Mouse (Mus musculus) midbrain, embryonic 11.5 days (tissue): ENCODE results near the gene Tmed8. TPM values are rescaled to one million over a fixed set of nuclear protein-coding genes. Genes with fewer than 3 reads are reported as not detected.
A peak's percentile ranks its signal among the peaks of the same experiment; 100 is the strongest.
"Not testable (repeated sequence)": the region's sequence is repeated elsewhere in the genome, so short reads cannot be mapped to it uniquely, and the experiment has no call there.

Source experiments
- ATAC-seq: fragments of 200-750 bp; cut with Nextera tagmentation; 2 replicates; pipeline ENCODE4 v1.8.0; 2017; ENCODE audit warnings: moderate TSS enrichment, moderate library complexity; ENCODE audit not compliant: low FRiP score
- DNase-seq: peaks from one replicate; pipeline ENCODE4 v3.0.0; 2015; ENCODE audit warnings: low spot score; ENCODE audit errors: missing footprints
- H3K27ac ChIP-seq: fragments of 300-500 bp; sonication (generic); 2 replicates; pipeline ENCODE4 v1.5.1; 2014; ENCODE audit warnings: low read depth, low read length
- H3K27me3 ChIP-seq: fragments of 300-500 bp; sonication (generic); 2 replicates; pipeline ENCODE4 v1.6.1; 2014; ENCODE audit warnings: mild to moderate bottlenecking, low read length, moderate library complexity, mixed read lengths; ENCODE audit not compliant: control insufficient read depth, insufficient read depth
- H3K36me3 ChIP-seq: fragments of 300-500 bp; sonication (generic); 2 replicates; pipeline ENCODE4 v1.6.1; 2014; ENCODE audit warnings: mild to moderate bottlenecking, low read length, moderate library complexity, mixed read lengths; ENCODE audit not compliant: control insufficient read depth, insufficient read depth
- H3K4me1 ChIP-seq: fragments of 300-500 bp; sonication (generic); 2 replicates; pipeline ENCODE4 v1.6.1; 2014; ENCODE audit warnings: low read length; ENCODE audit not compliant: control insufficient read depth, insufficient read depth
- H3K4me2 ChIP-seq: fragments of 300-500 bp; sonication (generic); 2 replicates; pipeline ENCODE4 v1.6.1; 2014; ENCODE audit warnings: mild to moderate bottlenecking, moderate library complexity
- H3K4me3 ChIP-seq: fragments of 300-500 bp; sonication (generic); 2 replicates; pipeline ENCODE4 v1.5.1; 2014; ENCODE audit warnings: low read depth, low read length
- H3K9ac ChIP-seq: fragments of 300-500 bp; sonication (generic); 2 replicates; pipeline ENCODE4 v1.6.1; 2014; ENCODE audit warnings: low read length
- H3K9me3 ChIP-seq: fragments of 300-500 bp; sonication (generic); 2 replicates; pipeline ENCODE4 v1.6.1; 2016; ENCODE audit warnings: low read length; ENCODE audit not compliant: control insufficient read depth
- WGBS: fragments of 180-500 bp; shearing (Covaris S2); extraction: QIAGEN DNeasy Blood & Tissue Kit; methylation state at CpG from one replicate; pipeline ENCODE4 v1.1.7; 2014; 5-methylcytosine and 5-hydroxymethylcytosine counted together
- polyA plus RNA-seq: library from polyadenylated mRNA; unstranded; fragments of >200 nt; fragmentation: Nextera tagmentation; extraction: Ambion mirVana; gene quantifications from 2 replicates; pipeline ENCODE4 v1.2.1, GENCODE M21; 2014

Gene Tmed8
- polyA plus RNA-seq, 1 experiment from 2014 or later = 4.3 TPM

- Histone ChIP-seq H3K27ac (no peak overlapping the region), H3K4me3 (no peak overlapping the region)
- WGBS = 74% methylated on average over 2 of the region's 2 CpGs
These were observed 15.8 kb upstream of the Tmed8 start for GRCm38 (mm10) chr12:87216053-87216452.

GRCm38 (mm10) chr12:87212844-87213606, 12.8 kb upstream of the Tmed8 start:
- ATAC-seq (no peak), DNase-seq (no peak)
- no peaks in the 10 kb centered on the region for H3K27me3 ChIP-seq
- no peak overlapping the region for H3K9ac ChIP-seq
- H3K4me3 ChIP-seq = no peak overlapping the region
- no peak overlapping the region for H3K27ac ChIP-seq
- no peaks in the 10 kb centered on the region for H3K4me1 ChIP-seq
- WGBS = 64% methylated on average over 2 of the region's 2 CpGs
- no peaks in the 10 kb centered on the region for H3K9me3 ChIP-seq
- H3K36me3 ChIP-seq = no peaks in the 10 kb centered on the region
- H3K4me2 ChIP-seq = no peak overlapping the region

More at GRCm38 (mm10) chr12:87216053-87216452, 15.8 kb upstream of the Tmed8 start:
- H3K36me3 ChIP-seq = no peaks in the 10 kb centered on the region
- H3K9me3 ChIP-seq = no peaks in the 10 kb centered on the region
- no peak for ATAC-seq
- H3K9ac ChIP-seq = no peak overlapping the region
- H3K27me3 ChIP-seq = no peaks in the 10 kb centered on the region
- no peaks in the 10 kb centered on the region for H3K4me1 ChIP-seq
- no peak overlapping the region for H3K4me2 ChIP-seq
- DNase-seq = no peak

- 90% methylated on average over 5 of the region's 5 CpGs for WGBS
- not testable (repeated sequence) for H3K4me2 ChIP-seq, H3K9me3 ChIP-seq, DNase-seq, H3K27ac ChIP-seq, H3K4me3 ChIP-seq, H3K9ac ChIP-seq, H3K27me3 ChIP-seq, H3K4me1 ChIP-seq, ATAC-seq, H3K36me3 ChIP-seq
These were observed 5.5 kb upstream of the Tmed8 start for GRCm38 (mm10) chr12:87205789-87206188.

GRCm38 (mm10) chr12:87201694-87202093, 1.4 kb upstream of the Tmed8 start:
- H3K36me3 ChIP-seq = no peaks in the 10 kb centered on the region
- ATAC-seq (no peak), DNase-seq (no peak)
- no peaks in the 10 kb centered on the region for H3K27me3 ChIP-seq
- 71% methylated on average over 5 of the region's 5 CpGs for WGBS
- H3K27ac ChIP-seq = no peak overlapping the region
- H3K4me1 ChIP-seq = peaks cover 8% of the 10 kb centered on the region
- H3K4me2 ChIP-seq = no peak overlapping the region
- no peaks in the 10 kb centered on the region for H3K9me3 ChIP-seq
- H3K9ac ChIP-seq = no peak overlapping the region
- H3K4me3 ChIP-seq = no peak overlapping the region

- peak within 1 kb of the TSS; percentile 90 for H3K9ac ChIP-seq
- H3K27me3 ChIP-seq = no peaks in the 10 kb centered on the region
- no peaks in the 10 kb centered on the region for H3K9me3 ChIP-seq
- H3K4me2 ChIP-seq = peak within 1 kb of the TSS; percentile 86
- DNase-seq = peak; percentile 96
- H3K4me1 ChIP-seq = peaks cover 8% of the 10 kb centered on the region
- H3K36me3 ChIP-seq = no peaks in the 10 kb centered on the region
- peak within 1 kb of the TSS; percentile 81 for H3K4me3 ChIP-seq
- peak within 1 kb of the TSS; percentile 80 for H3K27ac ChIP-seq
- no peak; the same call in 1 of the 2 replicates for ATAC-seq
- under 1% methylated on average over 37 of the region's 38 CpGs for WGBS
These were observed 865 bp downstream of the Tmed8 start, which contains the start of gene Samd15 for GRCm38 (mm10) chr12:87199206-87199972. Gene Samd15, plus strand, starts transcription at chr12:87199723.

- Histone ChIP-seq H3K36me3 (no peaks in the 10 kb centered on the region), H3K4me2 (peak overlapping the region; percentile 86), H3K27me3 (no peaks in the 10 kb centered on the region), H3K9me3 (no peaks in the 10 kb centered on the region), H3K4me3 (peak overlapping the region; percentile 81), H3K4me1 (peaks cover 8% of the 10 kb centered on the region), H3K27ac (no peak overlapping the region), H3K9ac (peak overlapping the region; percentile 90; the same call in 1 of the 2 replicates)
- DNase-seq = no peak
- 45% methylated on average over 6 of the region's 6 CpGs for WGBS
- no peak for ATAC-seq
These were observed 1.5 kb downstream of the Tmed8 start for GRCm38 (mm10) chr12:87198792-87199191.

GRCm38 (mm10) chr12:87196310-87196709, 3.9 kb downstream of the Tmed8 start:
- ATAC-seq (no peak), DNase-seq (no peak)
- H3K36me3 ChIP-seq = no peaks in the 10 kb centered on the region
- no peak overlapping the region for H3K27ac ChIP-seq
- H3K4me2 ChIP-seq = no peak overlapping the region
- H3K9me3 ChIP-seq = no peaks in the 10 kb centered on the region
- H3K4me3 ChIP-seq = no peak overlapping the region
- no peaks in the 10 kb centered on the region for H3K27me3 ChIP-seq
- H3K4me1 ChIP-seq = peaks cover 8% of the 10 kb centered on the region
- H3K9ac ChIP-seq = no peak overlapping the region

GRCm38 (mm10) chr12:87195069-87195468, 5.2 kb downstream of the Tmed8 start:
- no peak overlapping the region for H3K27ac ChIP-seq
- no peak overlapping the region for H3K4me2 ChIP-seq
- no peaks in the 10 kb centered on the region for H3K36me3 ChIP-seq
- H3K4me1 ChIP-seq = peaks cover 6% of the 10 kb centered on the region
- H3K27me3 ChIP-seq = no peaks in the 10 kb centered on the region
- WGBS = 86% methylated on average over 1 of the region's 1 CpGs
- no peak for DNase-seq
- no peak overlapping the region for H3K4me3 ChIP-seq
- no peak for ATAC-seq
- H3K9ac ChIP-seq = no peak overlapping the region
- H3K9me3 ChIP-seq = no peaks in the 10 kb centered on the region

- Histone ChIP-seq H3K4me3 (no peak overlapping the region), H3K9ac (no peak overlapping the region), H3K27ac (no peak overlapping the region), H3K36me3 (no peaks in the 10 kb centered on the region), H3K9me3 (no peaks in the 10 kb centered on the region), H3K27me3 (no peaks in the 10 kb centered on the region), H3K4me1 (no peaks in the 10 kb centered on the region), H3K4me2 (no peak overlapping the region)
- DNase-seq (no peak), ATAC-seq (no peak)
- 90% methylated on average over 3 of the region's 3 CpGs for WGBS
These were observed 7.2 kb downstream of the Tmed8 start for GRCm38 (mm10) chr12:87193008-87193407.
